Mouse (Mus musculus) macrophage (primary cell): ENCODE results near the gene Gm8113. TPM values are rescaled to one million over a fixed set of nuclear protein-coding genes. Genes with fewer than 3 reads are reported as not detected.
"Not testable (repeated sequence)": the region's sequence is repeated elsewhere in the genome, so short reads cannot be mapped to it uniquely, and the experiment has no call there.

Source experiments
- H3K27ac ChIP-seq: fragments of 350-480 bp; formaldehyde crosslinking; 2 replicates; pipeline ENCODE4 v1.9.0; 2021
- H3K36me3 ChIP-seq: fragments of 350-480 bp; formaldehyde crosslinking; 2 replicates; pipeline ENCODE4 v1.9.0; 2021; ENCODE audit errors: inconsistent target
- H3K4me3 ChIP-seq: fragments of 350-480 bp; formaldehyde crosslinking; 2 replicates; pipeline ENCODE4 v1.9.0; 2021; ENCODE audit errors: inconsistent target
- H3K79me2 ChIP-seq: fragments of 350-480 bp; formaldehyde crosslinking; 2 replicates; pipeline ENCODE4 v1.9.0; 2021; ENCODE audit errors: inconsistent target
- WGBS: methylation state at CpG from one replicate; pipeline ENCODE4 v1.1.7; 2026; ENCODE audit warnings: inconsistent platforms; ENCODE audit not compliant: missing documents; 5-methylcytosine and 5-hydroxymethylcytosine counted together
- polyA plus RNA-seq: library from polyadenylated mRNA; stranded (reverse); fragments of 250-400 nt; gene quantifications from 3 replicates; pipeline ENCODE4 v1.2.4, GENCODE M21; 2018; ENCODE audit warnings: inconsistent platforms
- total RNA-seq, 78 experiments: library from RNA; depleted of rRNA; stranded (reverse); fragments of 250-400 nt; gene quantifications; 1 replicate in 9 of 78; 2 replicates in 24 of 78; 3 replicates in 43 of 78; 4 replicates in 2 of 78; pipeline ENCODE4 v1.2.4; 2018; ENCODE audit warnings: inconsistent platforms in 56 of 78

Gm8113 gene
- total RNA-seq (2018; cell fraction: chromatin; rRNA removed) = 1 to 10 TPM in 4 of 26 experiments, under 1 TPM in 18, not detected in 4; 0.22 to 1.3 (median 0.63) TPM
- total RNA-seq (2018; cell fraction: cytosol; rRNA removed) = under 1 TPM in 6 of 26 experiments, not detected in 20; 0.03 to 0.19 (median 0.11) TPM
- 1 to 10 TPM in 4 of 26 experiments, under 1 TPM in 20, not detected in 2; 0.18 to 1.8 (median 0.62) TPM for total RNA-seq (2018; cell fraction: nucleus; rRNA removed)
- polyA plus RNA-seq = 0.09 to 0.32 TPM in 2 of 3 replicates, not detected in the other

- not testable (repeated sequence) for H3K79me2 ChIP-seq, H3K27ac ChIP-seq, H3K36me3 ChIP-seq
- H3K4me3 ChIP-seq = peak within 1 kb of the TSS; percentile 54
- 13% methylated on average over 10 of the region's 10 CpGs for WGBS
Measured at GRCm38 (mm10) chr14:43924688-43925403, at the start of gene Gm8113. Gene Gm8113 (plus strand): TSS chr14:43925390.

- not testable (repeated sequence) for H3K36me3 ChIP-seq, H3K79me2 ChIP-seq, H3K4me3 ChIP-seq, H3K27ac ChIP-seq
- no CpG with 5 or more reads among the region's 3 CpGs for WGBS
Measured at GRCm38 (mm10) chr14:43875417-43875816, 49.8 kb upstream of the Gm8113 start, which contains the start of gene Ear1. Gene Ear1 (minus strand): TSS chr14:43875517.

- H3K4me3 ChIP-seq, H3K79me2 ChIP-seq, H3K27ac ChIP-seq, H3K36me3 ChIP-seq: not testable (repeated sequence)
- no CpG with 5 or more reads among the region's 2 CpGs for WGBS
Measured at GRCm38 (mm10) chr14:43877789-43878188, 47.4 kb upstream of the Gm8113 start.

- not testable (repeated sequence) for H3K27ac ChIP-seq, H3K4me3 ChIP-seq, H3K36me3 ChIP-seq, H3K79me2 ChIP-seq
- WGBS = no CpG with 5 or more reads among the region's 5 CpGs
Measured at GRCm38 (mm10) chr14:43879966-43880545, 45.1 kb upstream of the Gm8113 start.

- 50% methylated on average over 1 of the region's 1 CpGs for WGBS
- not testable (repeated sequence) for H3K27ac ChIP-seq, H3K79me2 ChIP-seq, H3K4me3 ChIP-seq, H3K36me3 ChIP-seq
Measured at GRCm38 (mm10) chr14:43886235-43886634, 39.0 kb upstream of the Gm8113 start.

- not testable (repeated sequence) for H3K36me3 ChIP-seq, H3K4me3 ChIP-seq, H3K79me2 ChIP-seq, H3K27ac ChIP-seq
- WGBS = no CpG with 5 or more reads among the region's 1 CpGs
Measured at GRCm38 (mm10) chr14:43891288-43891687, 33.9 kb upstream of the Gm8113 start.

- H3K79me2 ChIP-seq, H3K27ac ChIP-seq, H3K4me3 ChIP-seq, H3K36me3 ChIP-seq: not testable (repeated sequence)
- WGBS = no CpG with 5 or more reads among the region's 2 CpGs
Measured at GRCm38 (mm10) chr14:43895357-43895756, 29.8 kb upstream of the Gm8113 start.

GRCm38 (mm10) chr14:43898577-43898976 is 26.6 kb upstream of the Gm8113 start:
- 50% methylated on average over 2 of the region's 3 CpGs for WGBS
- H3K27ac ChIP-seq = not testable (repeated sequence)

GRCm38 (mm10) chr14:43918214-43918613 is 7.0 kb upstream of the Gm8113 start:
- H3K4me3 ChIP-seq, H3K36me3 ChIP-seq, H3K79me2 ChIP-seq, H3K27ac ChIP-seq: not testable (repeated sequence)

More at GRCm38 (mm10) chr14:43898577-43898976, 26.6 kb upstream of the Gm8113 start:
- not testable (repeated sequence) for H3K36me3 ChIP-seq, H3K4me3 ChIP-seq, H3K79me2 ChIP-seq

- not testable (repeated sequence) for H3K79me2 ChIP-seq, H3K4me3 ChIP-seq, H3K36me3 ChIP-seq, H3K27ac ChIP-seq
- 100% methylated on average over 2 of the region's 3 CpGs for whole genome bisulfite sequencing
Measured at GRCm38 (mm10) chr14:43923459-43923858, 1.7 kb upstream of the Gm8113 start, which contains the start of gene Ear10. Gene Ear10 (minus strand): TSS chr14:43923559.

GRCm38 (mm10) chr14:43925404-43925950 is 287 bp downstream of the Gm8113 start:
- under 1% methylated on average over 20 of the region's 21 CpGs for WGBS
- H3K27ac ChIP-seq, H3K36me3 ChIP-seq, H3K79me2 ChIP-seq: not testable (repeated sequence)
- peak overlapping the region; percentile 54 for H3K4me3 ChIP-seq

GRCm38 (mm10) chr14:43932991-43933390 is 7.8 kb downstream of the Gm8113 start:
- 18% methylated on average over 5 of the region's 8 CpGs for WGBS
- H3K79me2 ChIP-seq, H3K36me3 ChIP-seq, H3K27ac ChIP-seq, H3K4me3 ChIP-seq: not testable (repeated sequence)

- not testable (repeated sequence) for H3K4me3 ChIP-seq, H3K79me2 ChIP-seq, H3K27ac ChIP-seq, H3K36me3 ChIP-seq
- 68% methylated on average over 4 of the region's 5 CpGs for WGBS
Measured at GRCm38 (mm10) chr14:43933399-43933798, 8.2 kb downstream of the Gm8113 start.

- H3K27ac ChIP-seq, H3K36me3 ChIP-seq, H3K4me3 ChIP-seq, H3K79me2 ChIP-seq: not testable (repeated sequence)
- no CpG with 5 or more reads among the region's 2 CpGs for WGBS
Measured at GRCm38 (mm10) chr14:43953382-43953781, 28.2 kb downstream of the Gm8113 start.

GRCm38 (mm10) chr14:43955074-43955473 is 29.9 kb downstream of the Gm8113 start:
- not testable (repeated sequence) for H3K36me3 ChIP-seq, H3K79me2 ChIP-seq, H3K27ac ChIP-seq, H3K4me3 ChIP-seq
- no CpG with 5 or more reads among the region's 1 CpGs for WGBS
